Mouse (Mus musculus) erythroblast, embryonic 14.5 days (primary cell): ENCODE results near the gene Mpc2.

Source experiments
- GATA1 ChIP-seq: IDR thresholded peaks from 2 replicates; pipeline ENCODE4 v1.6.1; 2012; ENCODE audit warnings: low read length, inconsistent platforms, mixed read lengths
- TAL1 ChIP-seq: IDR thresholded peaks from 3 replicates; pipeline ENCODE4 v1.6.1; 2012; ENCODE audit warnings: low read length, inconsistent platforms, mixed read lengths

DNA sequence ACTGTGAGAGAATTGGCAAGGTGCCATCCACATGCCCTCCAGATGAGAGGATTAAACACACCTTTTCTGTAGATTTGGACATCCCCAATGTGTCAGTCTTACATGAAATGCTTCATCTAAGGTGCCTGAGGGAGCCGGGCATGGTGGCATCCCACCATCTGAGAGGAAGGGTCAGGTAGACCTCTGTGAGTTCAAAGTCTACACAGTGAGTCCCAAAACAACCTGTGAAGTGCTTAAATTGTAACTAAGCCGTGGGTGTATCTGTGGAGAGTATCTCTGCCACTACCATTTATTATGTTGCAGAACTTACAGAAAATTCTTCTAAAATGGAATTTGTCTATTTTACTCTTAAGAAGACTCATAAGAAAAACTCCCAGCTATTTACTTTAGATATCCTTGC lies 25.7 kb downstream of the Mpc2 start:
- no peak for TF ChIP-seq TAL1
- no peak for TF ChIP-seq GATA1
